In genomic region chr13:99872059-99872458, GRCm38 (mm10) we compare ENCODE assay signal across 22 mouse cellular contexts. TPM values are rescaled to one million over a fixed set of nuclear protein-coding genes. Genes with fewer than 3 reads are reported as not detected.
A peak's percentile ranks its signal among the peaks of the same experiment; 100 is the strongest.
DNase-seq lines count a peak whose midpoint lies in the region; ATAC-seq and TF ChIP-seq lines count a peak whose summit lies in the region.
"Had no signal": no experiment of that assay in that cellular context is flagged by ENCODE, and none has a peak within 500 bp of the region (broad histone marks: within the 10 kb centered on the region; RNA-seq: fewer than 3 reads in every experiment).

No protein-coding gene starts in this region.

- no peak for DNase-seq in lung, postnatal 0 days (ENCODE audit: low spot score)
- no peak for DNase-seq in lung, postnatal 4 days
- peak; percentile 23 for DNase-seq in ES-CJ7 (ENCODE audit: low read depth, low spot score)
- no peak for DNase-seq in stomach, postnatal 0 days (ENCODE audit: low spot score)
- DNase-seq in kidney, postnatal 25 days = no peak
- DNase-seq: adrenal gland, postnatal 36 days; cerebellum, adult 9-10 months; kidney, adult 8-10 months; lung, adult 18-20 months; lung, postnatal 36 days had no signal

- H3K4me2 ChIP-seq in intestine, postnatal 0 days (replicated peaks; ENCODE audit: low read depth) = no peak overlapping the region
- no peak overlapping the region for H3K4me2 ChIP-seq in intestine, embryonic 16.5 days (ENCODE audit: low read depth, low read length)
- H3K4me2 ChIP-seq in lung, postnatal 0 days (replicated peaks; ENCODE audit: low read depth, low read length) = no peak overlapping the region
- no peak overlapping the region for H3K4me2 ChIP-seq in stomach, postnatal 0 days (replicated peaks; ENCODE audit: low read depth)
- H3K4me2 ChIP-seq: forebrain, embryonic 13.5 days; heart, embryonic 11.5 days; neural tube, embryonic 13.5 days had no signal

- H3K27me3 ChIP-seq in intestine, postnatal 0 days (replicated peaks; ENCODE audit: control insufficient read depth, insufficient read depth, low read length) = no peaks in the 10 kb centered on the region
- H3K27me3 ChIP-seq in intestine, embryonic 16.5 days (replicated peaks; ENCODE audit: control insufficient read depth, insufficient read depth, low read length) = no peaks in the 10 kb centered on the region
- H3K27me3 ChIP-seq in lung, postnatal 0 days (replicated peaks; ENCODE audit: insufficient read depth, low read length) = no peaks in the 10 kb centered on the region
- no peaks in the 10 kb centered on the region for H3K27me3 ChIP-seq in stomach, postnatal 0 days (ENCODE audit: control insufficient read depth, insufficient read depth, low read length)
- H3K27me3 ChIP-seq: forebrain, embryonic 13.5 days; neural tube, embryonic 13.5 days had no signal

- no peaks in the 10 kb centered on the region for H3K9me3 ChIP-seq in intestine, postnatal 0 days (ENCODE audit: control insufficient read depth)
- 0 out of 2 replicates have a peak, but pooled peaks cover 4% of the 10 kb centered on the region for H3K9me3 ChIP-seq in intestine, embryonic 16.5 days (ENCODE audit: control insufficient read depth, low read length)
- H3K9me3 ChIP-seq in lung, postnatal 0 days (ENCODE audit: low read length) = no peaks in the 10 kb centered on the region
- no peaks in the 10 kb centered on the region for H3K9me3 ChIP-seq in stomach, postnatal 0 days (ENCODE audit: control insufficient read depth, low read length)

- 0 out of 2 replicates have a peak, but pooled peaks have one; percentile 9 for TF ChIP-seq CTCF in intestine, postnatal 0 days (IDR thresholded peaks at IDR 0.05; ENCODE audit: low read depth)
- peak; percentile 9; the same call in 1 of the 2 replicates for TF ChIP-seq CTCF in lung, postnatal 0 days (IDR thresholded peaks at IDR 0.05)
- TF ChIP-seq CTCF in stomach, postnatal 0 days (IDR thresholded peaks at IDR 0.05; ENCODE audit: low read depth) = peak; percentile 28

- no peaks in the 10 kb centered on the region for H3K36me3 ChIP-seq in intestine, postnatal 0 days (ENCODE audit: control insufficient read depth, insufficient read depth)
- no peaks in the 10 kb centered on the region for H3K36me3 ChIP-seq in intestine, embryonic 16.5 days (ENCODE audit: control insufficient read depth, insufficient read depth, low read length)
- no peaks in the 10 kb centered on the region for H3K36me3 ChIP-seq in lung, postnatal 0 days (ENCODE audit: insufficient read depth, low read length)
- no peaks in the 10 kb centered on the region for H3K36me3 ChIP-seq in stomach, postnatal 0 days (ENCODE audit: control insufficient read depth, insufficient read depth, low read length)
- H3K36me3 ChIP-seq: G1E; neural tube, embryonic 13.5 days had no signal

- no peaks in the 10 kb centered on the region for H3K4me1 ChIP-seq in intestine, postnatal 0 days (replicated peaks; ENCODE audit: control insufficient read depth, insufficient read depth, low read length)
- H3K4me1 ChIP-seq in intestine, embryonic 16.5 days (ENCODE audit: control insufficient read depth, insufficient read depth, low read length) = no peaks in the 10 kb centered on the region
- no peaks in the 10 kb centered on the region for H3K4me1 ChIP-seq in lung, postnatal 0 days (ENCODE audit: insufficient read depth, low read depth, low read length)
- H3K4me1 ChIP-seq in stomach, postnatal 0 days (replicated peaks; ENCODE audit: control insufficient read depth, insufficient read depth) = no peaks in the 10 kb centered on the region
- H3K4me1 ChIP-seq: forebrain, embryonic 13.5 days; neural tube, embryonic 13.5 days had no signal

- ATAC-seq in intestine, postnatal 0 days = no peak
- ATAC-seq in intestine, embryonic 16.5 days = no peak
- ATAC-seq in lung, postnatal 0 days = no peak
- no peak for ATAC-seq in stomach, postnatal 0 days (ENCODE audit: low FRiP score, low TSS enrichment)
- ATAC-seq: forebrain, embryonic 13.5 days; hindbrain, embryonic 16.5 days; midbrain, embryonic 16.5 days had no signal

- H3K4me3 ChIP-seq in intestine, postnatal 0 days (ENCODE audit: low read depth, low read length) = no peak overlapping the region
- H3K4me3 ChIP-seq in intestine, embryonic 16.5 days (ENCODE audit: low read length) = no peak overlapping the region
- no peak overlapping the region for H3K4me3 ChIP-seq in lung, postnatal 0 days (ENCODE audit: low read depth, low read length)
- H3K4me3 ChIP-seq in stomach, postnatal 0 days (ENCODE audit: low read depth, low read length) = no peak overlapping the region
- H3K4me3 ChIP-seq: forebrain, embryonic 13.5 days; myocyte; neural tube, embryonic 13.5 days had no signal

- H3K27ac ChIP-seq in intestine, postnatal 0 days (ENCODE audit: low read depth, low read length) = no peak overlapping the region
- H3K27ac ChIP-seq in intestine, embryonic 16.5 days (ENCODE audit: low read length) = no peak overlapping the region
- no peak overlapping the region for H3K27ac ChIP-seq in lung, postnatal 0 days (ENCODE audit: low read length)
- no peak overlapping the region for H3K27ac ChIP-seq in stomach, postnatal 0 days (replicated peaks)
- H3K27ac ChIP-seq: forebrain, embryonic 13.5 days; neural tube, embryonic 13.5 days had no signal

- WGBS in intestine, postnatal 0 days = 91% methylated on average over 1 of the region's 1 CpGs
- WGBS in intestine, embryonic 16.5 days = 73% methylated on average over 1 of the region's 1 CpGs
- WGBS in lung, postnatal 0 days = 69% methylated on average over 1 of the region's 1 CpGs
- 76% methylated on average over 1 of the region's 1 CpGs for WGBS in stomach, postnatal 0 days

- no peak overlapping the region for H3K9ac ChIP-seq in intestine, postnatal 0 days (ENCODE audit: low read depth, low read length)
- H3K9ac ChIP-seq in intestine, embryonic 16.5 days (ENCODE audit: low read depth, low read length) = no peak overlapping the region
- no peak overlapping the region for H3K9ac ChIP-seq in lung, postnatal 0 days (replicated peaks; ENCODE audit: low read depth)
- H3K9ac ChIP-seq in stomach, postnatal 0 days (ENCODE audit: low read length) = no peak overlapping the region
- H3K9ac ChIP-seq: forebrain, embryonic 13.5 days; neural tube, embryonic 13.5 days had no signal

- TF ChIP-seq EP300 in lung, postnatal 0 days (IDR thresholded peaks at IDR 0.05) = no peak
- TF ChIP-seq EP300 in stomach, postnatal 0 days (optimal IDR thresholded peaks at IDR 0.05) = no peak

RNA-seq across cellular contexts. Expression of gene Cartpt, which starts 28.8 kb away (rescaled TPM):
- polyA plus RNA-seq in intestine, postnatal 0 days (2015; fragmentation: Nextera tagmentation; extraction: Ambion mirVana) = 32.5 and 34.1 TPM in 2 replicates
- polyA plus RNA-seq in intestine, embryonic 16.5 days (2015; fragmentation: Nextera tagmentation; extraction: Ambion mirVana) = 20.8 and 25.7 TPM in 2 replicates
- 0.27 and 0.64 TPM in 2 replicates for polyA plus RNA-seq in lung, postnatal 0 days (2015; fragmentation: Nextera tagmentation; extraction: Ambion mirVana)
- 72.1 and 79.7 TPM in 2 replicates for polyA plus RNA-seq in stomach, postnatal 0 days (2015; fragmentation: Nextera tagmentation; extraction: Ambion mirVana)
- polyA plus RNA-seq: G1E; heart, postnatal 0 days; limb, embryonic 11.5 days; liver, adult 2 months had no signal

Comparison
In these comparisons a context has a peak if more than half of its experiments do, and no peak if none do; other contexts are left out.
1. RNA of gene Cartpt, which starts 28.8 kb away (polyA plus RNA-seq): 72.1 to 79.7 TPM in stomach, postnatal 0 days, 32.5 to 34.1 TPM in intestine, postnatal 0 days and 20.8 to 25.7 TPM in intestine, embryonic 16.5 days; 0.27 to 0.64 TPM in lung, postnatal 0 days; every median in the first group is over 10 times any median in the second.
2. Peak in every context shown above with its lines, with median percentiles within 50 percentile points of each other: CTCF ChIP-seq.